Comparison of ENCODE assay signal across 8 mouse cellular contexts in genomic region chr5:140035025-140035330, GRCm38 (mm10).
DNase-seq lines count a peak whose midpoint lies in the region; ATAC-seq and TF ChIP-seq lines count a peak whose summit lies in the region.

No protein-coding gene starts in this region.

- H3K4me1 ChIP-seq in forebrain, embryonic 13.5 days: no peaks in the 10 kb centered on the region
- H3K4me1 ChIP-seq in limb, embryonic 10.5 days: peaks cover 24% of the 10 kb centered on the region

- DNase-seq in layer of hippocampus, adult 2 months (ENCODE audit: low spot score in 2 of 2): no peak
- DNase-seq in layer of hippocampus, postnatal 36 days: no peak
- peak; percentile 2 for DNase-seq in MEL-GATA-1-ER (ENCODE audit: extremely low read depth, low read depth)
- peak; percentile 25 for DNase-seq in retina, postnatal 7 days (ENCODE audit: low read depth, low spot score)
- DNase-seq in left cerebral cortex, postnatal 25 days (ENCODE audit: low spot score in 2 of 2): no peak
- no peak for DNase-seq in limb, embryonic 10.5 days (ENCODE audit: low spot score)

- H3K4me3 ChIP-seq in layer of hippocampus, adult 2 months: no peak overlapping the region
- no peak overlapping the region for H3K4me3 ChIP-seq in forebrain, embryonic 13.5 days
- no peak overlapping the region for H3K4me3 ChIP-seq in limb, embryonic 10.5 days

- intact Hi-C loops in left cerebral cortex, postnatal 25 days (cut with DNase I): loop anchor here (5.0 kb wide), 1 partner anchor 128 kb away; the partner anchor contains the start of gene Elfn1

- H3K9me3 ChIP-seq in forebrain, embryonic 13.5 days (replicated peaks): no peaks in the 10 kb centered on the region
- H3K9me3 ChIP-seq in limb, embryonic 10.5 days (replicated peaks): no peaks in the 10 kb centered on the region

- no peaks in the 10 kb centered on the region for H3K27me3 ChIP-seq in forebrain, embryonic 13.5 days
- no peaks in the 10 kb centered on the region for H3K27me3 ChIP-seq in limb, embryonic 10.5 days (ENCODE audit: low read depth, poor library complexity, severe bottlenecking)

- H3K4me2 ChIP-seq in forebrain, embryonic 13.5 days: no peak overlapping the region

- peak; percentile 65 for TF ChIP-seq CTCF in layer of hippocampus, adult 2 months (conservative IDR thresholded peaks at IDR 0.05)

- 42% methylated on average over 1 of the region's 1 CpGs for WGBS in forebrain, embryonic 13.5 days
- 63% methylated on average over 1 of the region's 1 CpGs for WGBS in limb, embryonic 10.5 days

- H3K27ac ChIP-seq in layer of hippocampus, adult 2 months: no peak overlapping the region
- no peak overlapping the region for H3K27ac ChIP-seq in forebrain, embryonic 13.5 days
- no peak overlapping the region for H3K27ac ChIP-seq in limb, embryonic 10.5 days

- H3K36me3 ChIP-seq in forebrain, embryonic 13.5 days (ENCODE audit: poor library complexity, severe bottlenecking): no peaks in the 10 kb centered on the region
- H3K36me3 ChIP-seq in limb, embryonic 10.5 days: no peaks in the 10 kb centered on the region

- no peak overlapping the region for H3K9ac ChIP-seq in forebrain, embryonic 13.5 days

- peak; percentile 62 for ATAC-seq in granulocyte monocyte progenitor cell, adult 5-6 weeks (replicated peaks; ENCODE audit: poor library complexity, severe bottlenecking)
- no peak for ATAC-seq in forebrain, embryonic 13.5 days

Comparison
In these comparisons a context has a peak if more than half of its experiments do, and no peak if none do; other contexts are left out.
1. DNase-seq: peak in MEL-GATA-1-ER (single experiment) and retina, postnatal 7 days (single experiment); none in layer of hippocampus, adult 2 months (0 of 2), layer of hippocampus, postnatal 36 days (0 of 2), left cerebral cortex, postnatal 25 days (0 of 2) and limb, embryonic 10.5 days (single experiment).